Mouse (Mus musculus) thymus, adult 2 months (tissue): Measurements from ENCODE around the gene Ttc37. TPM values are rescaled to one million over a fixed set of nuclear protein-coding genes. Genes with fewer than 3 reads are reported as not detected.

Source experiments
- DNase-seq: peaks from one replicate; pipeline ENCODE4 v3.0.0; 2021
- H3K27ac ChIP-seq: fragments of 200-500 bp; 2 replicates; pipeline ENCODE4 v1.5.1; 2012; ENCODE audit warnings: low read length, control low read depth; ENCODE audit not compliant: control insufficient read depth, insufficient read depth
- H3K27me3 ChIP-seq: fragments of 200-500 bp; 2 replicates; pipeline ENCODE4 v1.6.1; 2012; ENCODE audit warnings: mild to moderate bottlenecking, low read length, moderate library complexity, mixed read lengths; ENCODE audit not compliant: control insufficient read depth, insufficient read depth
- H3K36me3 ChIP-seq: fragments of 200-500 bp; 2 replicates; pipeline ENCODE4 v1.6.1; 2012; ENCODE audit warnings: mild to moderate bottlenecking, low read length, moderate library complexity; ENCODE audit not compliant: control insufficient read depth, insufficient read depth
- H3K4me1 ChIP-seq: fragments of 200-500 bp; replicated peaks from 2 replicates; pipeline ENCODE4 v1.6.1; 2012; ENCODE audit warnings: low read length; ENCODE audit not compliant: control insufficient read depth, insufficient read depth
- H3K4me3 ChIP-seq: fragments of 200-500 bp; 2 replicates; pipeline ENCODE4 v1.5.1; 2012; ENCODE audit warnings: mild to moderate bottlenecking, low read length, control low read depth, moderate library complexity; ENCODE audit not compliant: control insufficient read depth, insufficient read depth
- CTCF ChIP-seq: fragments of 200-500 bp; IDR thresholded peaks from 2 replicates; pipeline ENCODE4 v1.5.1; 2012; ENCODE audit warnings: mild to moderate bottlenecking, control low read depth, low read length, moderate library complexity, borderline replicate concordance; ENCODE audit not compliant: control insufficient read depth, poor library complexity, insufficient read depth; ENCODE audit errors: extremely low read depth
- POLR2A ChIP-seq: fragments of 200-500 bp; IDR thresholded peaks from 2 replicates; pipeline ENCODE4 v1.6.1; 2012; ENCODE audit warnings: mild to moderate bottlenecking, low read length, control low read depth, moderate library complexity; ENCODE audit not compliant: control insufficient read depth, poor library complexity, insufficient read depth; ENCODE audit errors: extremely low read depth
- WGBS: fragments of 180-500 bp; shearing (Covaris S2); methylation state at CpG from one replicate; pipeline ENCODE4 v1.1.7; 2018; 5-methylcytosine and 5-hydroxymethylcytosine counted together
- polyA plus RNA-seq: library from polyadenylated mRNA; depleted of rRNA; stranded (reverse); fragments of >200 nt; gene quantifications from 2 replicates; pipeline ENCODE4 v1.2.3, GENCODE M21; 2012

Gene Ttc37
- polyA plus RNA-seq, 1 experiment: 8.5 TPM

DNA sequence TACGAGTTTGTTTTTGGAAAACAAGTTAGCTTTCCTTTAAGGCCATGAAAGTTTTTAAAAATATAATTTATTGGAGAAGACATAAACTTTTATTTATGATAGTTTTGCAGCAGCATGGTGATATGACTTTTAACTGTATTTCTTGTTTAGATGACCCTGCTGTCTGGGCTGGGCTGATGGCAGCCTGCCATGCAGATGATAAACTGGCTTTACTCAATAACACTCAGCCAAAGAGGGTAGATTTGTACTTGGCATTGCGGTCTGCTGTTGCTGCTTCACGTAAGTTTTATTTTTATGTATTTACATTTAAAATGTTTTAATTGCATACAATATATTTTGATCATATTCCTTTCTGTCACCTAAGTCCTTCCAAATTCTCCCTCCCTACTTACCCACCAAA lies 58.6 kb downstream of the Ttc37 start:
- no peak for TF ChIP-seq CTCF
- TF ChIP-seq POLR2A: no peak
- peaks cover 16% of the 10 kb centered on the region for H3K36me3 ChIP-seq
- DNase-seq: no peak
- H3K4me3 ChIP-seq: no peak overlapping the region
- no peaks in the 10 kb centered on the region for H3K4me1 ChIP-seq
- H3K27ac ChIP-seq: no peak overlapping the region
- 98% methylated on average over 3 of the region's 3 CpGs for WGBS
- H3K27me3 ChIP-seq: no peaks in the 10 kb centered on the region

DNA sequence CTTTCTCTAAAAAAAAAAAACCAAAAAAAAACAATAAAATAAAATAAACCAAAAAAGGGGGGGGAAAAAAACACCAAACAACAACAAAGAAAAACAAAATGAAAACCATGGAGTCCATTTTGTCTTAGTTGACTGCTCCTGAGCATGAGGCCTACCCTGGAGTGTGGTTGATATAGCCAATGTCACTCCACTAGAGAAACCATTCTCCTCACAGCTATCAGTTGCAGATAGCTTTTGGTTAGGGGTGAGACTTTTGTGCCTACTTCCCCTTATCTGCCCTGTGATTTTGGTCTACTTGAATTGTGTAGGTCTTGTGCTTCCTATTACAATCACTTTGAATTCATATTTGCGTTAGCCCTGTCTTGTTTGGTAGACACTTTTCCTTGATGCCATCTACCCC lies 59.0 kb downstream of the Ttc37 start:
- TF ChIP-seq CTCF (no peak), POLR2A (no peak)
- H3K27ac ChIP-seq: no peak overlapping the region
- DNase-seq: no peak
- peaks cover 16% of the 10 kb centered on the region for H3K36me3 ChIP-seq
- no peak overlapping the region for H3K4me3 ChIP-seq
- H3K27me3 ChIP-seq: no peaks in the 10 kb centered on the region
- WGBS: 93% methylated on average over 1 of the region's 1 CpGs
- H3K4me1 ChIP-seq: no peaks in the 10 kb centered on the region

DNA sequence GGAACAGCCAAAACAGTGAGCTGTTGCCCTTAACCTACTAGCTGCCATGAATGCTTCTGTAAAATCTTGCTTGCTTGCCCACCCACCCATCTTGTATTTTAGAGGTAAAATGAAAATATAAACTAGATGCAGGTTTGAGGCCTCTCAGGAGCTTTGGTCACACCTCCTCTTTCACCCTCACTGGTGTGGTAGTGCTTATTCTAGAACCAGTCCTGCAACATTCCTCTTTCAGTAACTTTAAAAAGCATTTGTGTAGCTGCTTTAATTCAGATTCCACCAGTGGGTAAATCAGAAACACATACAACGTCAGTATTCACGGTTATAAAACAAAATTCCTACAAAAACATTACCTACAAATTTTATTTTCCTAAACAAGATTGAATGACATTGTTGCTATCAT lies 62.1 kb downstream of the Ttc37 start:
- TF ChIP-seq POLR2A: no peak
- no peak for TF ChIP-seq CTCF
- no peak overlapping the region for H3K4me3 ChIP-seq
- H3K27me3 ChIP-seq: no peaks in the 10 kb centered on the region
- no peak for DNase-seq
- no peak overlapping the region for H3K27ac ChIP-seq
- H3K36me3 ChIP-seq: peaks cover 16% of the 10 kb centered on the region
- WGBS: 95% methylated on average over 2 of the region's 2 CpGs
- H3K4me1 ChIP-seq: no peaks in the 10 kb centered on the region

DNA sequence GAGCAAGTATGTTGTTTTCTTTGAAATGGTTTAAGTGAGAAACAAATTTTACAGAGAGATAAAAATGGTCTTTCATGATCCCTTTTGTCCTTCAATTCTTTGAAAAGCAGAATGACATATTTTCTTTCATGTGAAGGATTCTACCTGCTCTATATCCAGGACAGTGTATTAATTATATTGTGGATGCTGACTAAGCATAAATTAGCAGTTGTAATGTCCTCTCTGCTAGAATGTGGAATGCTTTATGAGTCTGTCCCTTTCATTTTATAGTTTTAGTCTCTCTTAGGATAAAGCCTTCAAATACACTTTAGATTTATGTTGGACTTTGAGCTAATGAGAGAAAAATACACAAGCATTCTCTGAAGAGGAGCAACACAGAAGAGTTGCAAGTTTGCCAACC lies 75.8 kb downstream of the Ttc37 start:
- TF ChIP-seq CTCF (no peak), POLR2A (no peak)
- no peaks in the 10 kb centered on the region; the same call in 1 of the 2 replicates for H3K36me3 ChIP-seq
- no peak overlapping the region for H3K4me3 ChIP-seq
- no peaks in the 10 kb centered on the region for H3K27me3 ChIP-seq
- DNase-seq: no peak
- no peaks in the 10 kb centered on the region for H3K4me1 ChIP-seq
- no peak overlapping the region for H3K27ac ChIP-seq

DNA sequence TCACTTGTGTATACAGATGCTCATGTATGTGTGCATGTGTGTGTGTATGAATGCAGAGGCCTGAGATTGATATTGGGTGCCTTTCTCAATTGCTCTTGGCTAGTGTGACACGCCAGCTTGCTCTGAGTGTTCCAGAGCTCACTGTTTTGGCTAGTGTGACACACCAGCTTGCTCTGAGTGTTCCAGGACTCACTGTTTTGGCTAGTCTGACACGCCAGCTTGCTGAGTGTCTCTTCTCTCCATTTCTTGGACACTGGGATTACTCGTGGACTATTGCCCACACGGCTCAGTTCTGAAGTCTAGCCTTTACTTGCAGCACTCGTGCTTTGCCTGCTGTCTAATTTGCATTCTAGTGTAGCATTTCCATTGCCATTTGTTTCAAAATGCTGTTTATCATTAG lies 80.2 kb downstream of the Ttc37 start:
- DNase-seq: no peak
- no peak overlapping the region for H3K27ac ChIP-seq
- no peak overlapping the region for H3K4me3 ChIP-seq
- no peaks in the 10 kb centered on the region for H3K4me1 ChIP-seq
- no peaks in the 10 kb centered on the region for H3K27me3 ChIP-seq
- TF ChIP-seq POLR2A (no peak), CTCF (no peak)
- 96% methylated on average over 5 of the region's 5 CpGs for WGBS
- no peaks in the 10 kb centered on the region; the same call in 1 of the 2 replicates for H3K36me3 ChIP-seq

DNA sequence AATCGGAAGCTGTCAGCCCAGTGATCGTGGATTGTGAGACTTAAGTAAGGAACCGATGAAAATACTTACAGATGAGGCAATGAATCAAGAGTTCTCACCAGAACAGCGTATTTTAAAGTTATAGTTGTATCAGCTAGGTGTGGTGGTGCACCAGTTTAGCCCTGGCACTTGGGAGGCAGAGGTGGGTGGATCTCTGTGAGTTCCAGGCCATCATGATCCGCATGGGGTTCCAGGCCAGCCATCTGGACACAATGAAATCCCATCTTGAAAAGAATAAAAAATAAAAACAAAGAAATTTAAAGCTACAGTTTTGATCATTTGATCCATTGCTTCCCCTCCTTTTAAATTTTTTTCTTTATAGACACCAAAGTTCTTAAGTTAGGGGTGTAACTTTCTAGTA lies 89.1 kb downstream of the Ttc37 start:
- 0 out of 2 replicates have a peak, but pooled peaks cover 4% of the 10 kb centered on the region for H3K36me3 ChIP-seq
- no peaks in the 10 kb centered on the region for H3K27me3 ChIP-seq
- H3K4me3 ChIP-seq: no peak overlapping the region
- no peak overlapping the region for H3K27ac ChIP-seq
- DNase-seq: no peak
- TF ChIP-seq POLR2A (no peak), CTCF (no peak)
- no peaks in the 10 kb centered on the region for H3K4me1 ChIP-seq
- 99% methylated on average over 5 of the region's 5 CpGs for WGBS

DNA sequence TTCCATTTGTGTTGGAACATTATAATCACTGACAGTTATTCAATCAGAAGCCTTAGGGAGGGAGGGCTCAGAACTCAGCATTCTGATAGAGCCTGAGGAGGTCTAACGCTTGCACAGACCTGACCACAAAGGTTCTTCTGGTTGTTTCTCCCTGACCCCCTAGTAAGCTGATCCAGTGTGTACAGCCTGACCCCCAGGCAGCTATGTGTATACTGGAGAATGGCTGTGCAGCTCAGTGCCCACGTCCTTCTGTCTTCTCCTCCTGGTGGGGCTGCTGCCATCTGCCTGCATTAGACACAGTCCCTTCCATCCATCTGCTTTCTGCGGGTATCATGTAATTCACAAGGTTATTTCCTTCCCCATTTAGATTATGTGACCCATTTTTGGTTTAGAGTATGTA lies 90.7 kb downstream of the Ttc37 start:
- H3K4me3 ChIP-seq: no peak overlapping the region
- DNase-seq: no peak
- H3K27me3 ChIP-seq: no peaks in the 10 kb centered on the region
- TF ChIP-seq POLR2A (no peak), CTCF (no peak)
- no peak overlapping the region for H3K27ac ChIP-seq
- WGBS: 91% methylated on average over 3 of the region's 3 CpGs
- H3K4me1 ChIP-seq: no peaks in the 10 kb centered on the region
- H3K36me3 ChIP-seq: 0 out of 2 replicates have a peak, but pooled peaks cover 4% of the 10 kb centered on the region
